ENCODE assay signal across 22 mouse cellular contexts in genomic region chr10:30564651-30565050, GRCm38 (mm10). TPM values are rescaled to one million over a fixed set of nuclear protein-coding genes. Genes with fewer than 3 reads are reported as not detected.
A peak's percentile ranks its signal among the peaks of the same experiment; 100 is the strongest.
DNase-seq lines count a peak whose midpoint lies in the region; ATAC-seq and TF ChIP-seq lines count a peak whose summit lies in the region.
"Had no signal": no experiment of that assay in that cellular context is flagged by ENCODE, and none has a peak within 500 bp of the region (broad histone marks: within the 10 kb centered on the region; RNA-seq: fewer than 3 reads in every experiment).

No protein-coding gene starts in this region.

- no peak overlapping the region for H3K9ac ChIP-seq in lung, embryonic 14.5 days
- H3K9ac ChIP-seq in lung, embryonic 15.5 days: no peak overlapping the region
- H3K9ac ChIP-seq: embryonic facial prominence, embryonic 15.5 days; forebrain, embryonic 12.5 days; heart, embryonic 13.5 days; hindbrain, embryonic 12.5 days had no signal

- TF ChIP-seq CTCF in lung, embryonic 14.5 days (IDR thresholded peaks at IDR 0.05; ENCODE audit: low read depth): no peak
- TF ChIP-seq CTCF in lung, adult 2 months (IDR thresholded peaks at IDR 0.05; ENCODE audit: insufficient read depth, low read length): no peak

- no peak overlapping the region for H3K4me3 ChIP-seq in lung, embryonic 14.5 days (ENCODE audit: low read depth, low read length)
- H3K4me3 ChIP-seq in lung, adult 2 months (replicated peaks; ENCODE audit: extremely low read depth, low read depth, low read length): no peak overlapping the region
- H3K4me3 ChIP-seq in lung, embryonic 15.5 days: no peak overlapping the region
- H3K4me3 ChIP-seq: embryonic facial prominence, embryonic 15.5 days; forebrain, embryonic 12.5 days; heart, embryonic 13.5 days; hindbrain, embryonic 12.5 days had no signal

- peak; percentile 86 for ATAC-seq in lung, embryonic 14.5 days (ENCODE audit: insufficient read depth)
- ATAC-seq in lung, embryonic 15.5 days (ENCODE audit: borderline replicate concordance, extremely low read depth, low FRiP score, low TSS enrichment): peak; percentile 81; the same call in 1 of the 2 replicates
- ATAC-seq: CD4-positive, CD25-positive, alpha-beta regulatory T cell, adult 4 months; forebrain, embryonic 16.5 days; hindbrain, embryonic 16.5 days had no signal

- no peaks in the 10 kb centered on the region for H3K27me3 ChIP-seq in lung, embryonic 14.5 days (ENCODE audit: insufficient read depth, low read length)
- no peaks in the 10 kb centered on the region for H3K27me3 ChIP-seq in lung, embryonic 15.5 days
- H3K27me3 ChIP-seq: embryonic facial prominence, embryonic 15.5 days; forebrain, embryonic 12.5 days; heart, embryonic 13.5 days; hindbrain, embryonic 12.5 days had no signal

- H3K4me1 ChIP-seq in lung, embryonic 14.5 days (ENCODE audit: insufficient read depth): no peaks in the 10 kb centered on the region
- no peaks in the 10 kb centered on the region for H3K4me1 ChIP-seq in lung, adult 2 months (ENCODE audit: control insufficient read depth, insufficient read depth, low read length)
- H3K4me1 ChIP-seq in lung, embryonic 15.5 days: no peaks in the 10 kb centered on the region
- H3K4me1 ChIP-seq: embryonic facial prominence, embryonic 15.5 days; forebrain, embryonic 12.5 days; heart, embryonic 13.5 days; hindbrain, embryonic 12.5 days had no signal

- no peaks in the 10 kb centered on the region for H3K9me3 ChIP-seq in lung, embryonic 14.5 days (ENCODE audit: low read depth, low read length)
- H3K9me3 ChIP-seq in lung, embryonic 15.5 days: no peaks in the 10 kb centered on the region
- H3K9me3 ChIP-seq: embryonic facial prominence, embryonic 15.5 days; forebrain, embryonic 12.5 days; heart, embryonic 13.5 days; hindbrain, embryonic 12.5 days had no signal

- no peak overlapping the region for H3K4me2 ChIP-seq in lung, embryonic 14.5 days
- H3K4me2 ChIP-seq in lung, embryonic 15.5 days: no peak overlapping the region
- H3K4me2 ChIP-seq: embryonic facial prominence, embryonic 15.5 days; forebrain, embryonic 12.5 days; heart, embryonic 13.5 days; hindbrain, embryonic 12.5 days had no signal

- peaks cover 35% of the 10 kb centered on the region for H3K36me3 ChIP-seq in lung, embryonic 14.5 days (ENCODE audit: insufficient read depth)
- peaks cover 27% of the 10 kb centered on the region for H3K36me3 ChIP-seq in lung, embryonic 15.5 days

- DNase-seq in lung, embryonic 14.5 days: peak; percentile 44
- no peak for DNase-seq in lung, adult 2 months
- peak; percentile 61 for DNase-seq in lung, postnatal 10 days
- DNase-seq in lung, postnatal 4 days: peak; percentile 37 to 81
- no peak for DNase-seq in kidney, adult 8-10 months
- DNase-seq in layer of hippocampus, postnatal 14 days (ENCODE audit: low spot score in 2 of 2): no peak
- DNase-seq: adrenal gland, adult 8-10 months; adrenal gland, postnatal 36 days; B cell, adult 2 months; cerebellum, adult 2 months; cerebellum, postnatal 14 days; embryo, embryonic 11 days; gastrocnemius, postnatal 14 days; heart, postnatal 4 days had no signal

- no peak overlapping the region for H3K27ac ChIP-seq in lung, embryonic 14.5 days (ENCODE audit: low read depth)
- no peak overlapping the region for H3K27ac ChIP-seq in lung, embryonic 15.5 days
- H3K27ac ChIP-seq: embryonic facial prominence, embryonic 15.5 days; forebrain, embryonic 12.5 days; heart, embryonic 13.5 days; hindbrain, embryonic 12.5 days had no signal

- TF ChIP-seq POLR2A in lung, adult 2 months (IDR thresholded peaks at IDR 0.05; ENCODE audit: borderline replicate concordance, extremely low read depth, low read depth, low read length): no peak

- 67% methylated on average over 3 of the region's 3 CpGs for WGBS in lung, embryonic 14.5 days
- WGBS in lung, adult 2 months: 59% methylated on average over 3 of the region's 3 CpGs
- WGBS in lung, embryonic 15.5 days: 54% methylated on average over 3 of the region's 3 CpGs

RNA-seq across cellular contexts. Expression of gene Trmt11, which starts 35.9 kb away (rescaled TPM):
- 28.5 and 30.1 TPM in 2 replicates for polyA plus RNA-seq in lung, embryonic 14.5 days (2014; fragmentation: Nextera tagmentation; extraction: Ambion mirVana)
- 1.3 and 1.6 TPM in 2 replicates for polyA plus RNA-seq in lung, adult 2 months (2012; rRNA removed)
- polyA plus RNA-seq in lung, embryonic 15.5 days (2015; fragmentation: Nextera tagmentation; extraction: Ambion mirVana): 27.0 and 27.1 TPM in 2 replicates
- total RNA-seq in layer of hippocampus, postnatal 14 days (2021): 1 to 10 TPM; 6.2 to 7.5 TPM

Comparison
In these comparisons a context has a peak if more than half of its experiments do, and no peak if none do; other contexts are left out.
1. DNase-seq: peak in lung, embryonic 14.5 days (single experiment), lung, postnatal 10 days (single experiment) and lung, postnatal 4 days (2 of 2); none in lung, adult 2 months (single experiment), kidney, adult 8-10 months (0 of 2) and layer of hippocampus, postnatal 14 days (0 of 2).
2. RNA of gene Trmt11, which starts 35.9 kb away (polyA plus RNA-seq): 28.5 to 30.1 TPM in lung, embryonic 14.5 days and 27.0 to 27.1 TPM in lung, embryonic 15.5 days; 1.3 to 1.6 TPM in lung, adult 2 months; every median in the first group is over 10 times any median in the second.